8 mouse cellular contexts compared by ENCODE assay signal in genomic region chr3:109124091-109124490, GRCm38 (mm10). TPM values are rescaled to one million over a fixed set of nuclear protein-coding genes. Genes with fewer than 3 reads are reported as not detected.
DNase-seq lines count a peak whose midpoint lies in the region; ATAC-seq and TF ChIP-seq lines count a peak whose summit lies in the region.

No protein-coding gene starts in this region.

- H3K4me3 ChIP-seq in midbrain, embryonic 11.5 days (ENCODE audit: low read depth, low read length): peak overlapping the region; percentile 71; the same call in 1 of the 2 replicates
- H3K4me3 ChIP-seq in midbrain, postnatal 0 days (ENCODE audit: low read depth, low read length): no peak overlapping the region
- peak overlapping the region; percentile 77 for H3K4me3 ChIP-seq in forebrain, embryonic 12.5 days (replicated peaks)
- peak overlapping the region; percentile 85 for H3K4me3 ChIP-seq in limb, embryonic 13.5 days
- peak overlapping the region; percentile 85 for H3K4me3 ChIP-seq in stomach, postnatal 0 days (ENCODE audit: low read depth, low read length)

- no peak overlapping the region for H3K27ac ChIP-seq in midbrain, embryonic 11.5 days (ENCODE audit: low read depth, low read length)
- no peak overlapping the region for H3K27ac ChIP-seq in midbrain, postnatal 0 days (ENCODE audit: low read depth, low read length)
- no peak overlapping the region for H3K27ac ChIP-seq in forebrain, embryonic 12.5 days
- no peak overlapping the region for H3K27ac ChIP-seq in limb, embryonic 13.5 days
- H3K27ac ChIP-seq in stomach, postnatal 0 days (replicated peaks): peak overlapping the region; percentile 98

- no peaks in the 10 kb centered on the region for H3K36me3 ChIP-seq in midbrain, embryonic 11.5 days (ENCODE audit: control insufficient read depth, insufficient read depth, low read length)
- no peaks in the 10 kb centered on the region for H3K36me3 ChIP-seq in midbrain, postnatal 0 days (ENCODE audit: insufficient read depth, low read length)
- H3K36me3 ChIP-seq in forebrain, embryonic 12.5 days (replicated peaks): no peaks in the 10 kb centered on the region
- H3K36me3 ChIP-seq in limb, embryonic 13.5 days: peaks cover 13% of the 10 kb centered on the region
- no peaks in the 10 kb centered on the region for H3K36me3 ChIP-seq in stomach, postnatal 0 days (ENCODE audit: control insufficient read depth, insufficient read depth, low read length)

- no peak for TF ChIP-seq EP300 in stomach, postnatal 0 days (optimal IDR thresholded peaks at IDR 0.05)

- WGBS in midbrain, embryonic 11.5 days: 68% methylated on average over 4 of the region's 4 CpGs
- WGBS in midbrain, postnatal 0 days: 60% methylated on average over 4 of the region's 4 CpGs
- 62% methylated on average over 4 of the region's 4 CpGs for WGBS in forebrain, embryonic 12.5 days
- 31% methylated on average over 4 of the region's 4 CpGs for WGBS in limb, embryonic 13.5 days
- 33% methylated on average over 4 of the region's 4 CpGs for WGBS in stomach, postnatal 0 days

- H3K9me3 ChIP-seq in midbrain, embryonic 11.5 days (ENCODE audit: control insufficient read depth, low read length): no peaks in the 10 kb centered on the region
- H3K9me3 ChIP-seq in midbrain, postnatal 0 days (ENCODE audit: low read length): no peaks in the 10 kb centered on the region
- no peaks in the 10 kb centered on the region for H3K9me3 ChIP-seq in forebrain, embryonic 12.5 days
- no peaks in the 10 kb centered on the region; the same call in 1 of the 2 replicates for H3K9me3 ChIP-seq in limb, embryonic 13.5 days
- no peaks in the 10 kb centered on the region for H3K9me3 ChIP-seq in stomach, postnatal 0 days (ENCODE audit: control insufficient read depth, low read length)

- no peak for TF ChIP-seq CTCF in midbrain, postnatal 0 days (IDR thresholded peaks at IDR 0.05)
- no peak for TF ChIP-seq CTCF in stomach, postnatal 0 days (IDR thresholded peaks at IDR 0.05; ENCODE audit: low read depth)

- ATAC-seq in midbrain, embryonic 11.5 days (ENCODE audit: low FRiP score): no peak
- no peak for ATAC-seq in midbrain, postnatal 0 days (ENCODE audit: low FRiP score)
- ATAC-seq in forebrain, embryonic 12.5 days (ENCODE audit: low FRiP score): no peak
- ATAC-seq in limb, embryonic 13.5 days (ENCODE audit: low FRiP score, low read depth): no peak
- no peak for ATAC-seq in stomach, postnatal 0 days (ENCODE audit: low FRiP score, low TSS enrichment)

- H3K4me1 ChIP-seq in midbrain, embryonic 11.5 days (ENCODE audit: control insufficient read depth, insufficient read depth, low read length): peaks cover 11% of the 10 kb centered on the region
- 0 out of 2 replicates have a peak, but pooled peaks cover 6% of the 10 kb centered on the region for H3K4me1 ChIP-seq in midbrain, postnatal 0 days (ENCODE audit: insufficient read depth, low read length)
- H3K4me1 ChIP-seq in forebrain, embryonic 12.5 days: peaks cover 12% of the 10 kb centered on the region
- peaks cover 24% of the 10 kb centered on the region for H3K4me1 ChIP-seq in limb, embryonic 13.5 days
- H3K4me1 ChIP-seq in stomach, postnatal 0 days (replicated peaks; ENCODE audit: control insufficient read depth, insufficient read depth): peaks cover 4% of the 10 kb centered on the region; the same call in 1 of the 2 replicates

- intact Hi-C loops in left cerebral cortex, postnatal 4 days (cut with DNase I): no loop called here

- H3K4me2 ChIP-seq in midbrain, embryonic 11.5 days: peak overlapping the region; percentile 71
- H3K4me2 ChIP-seq in midbrain, postnatal 0 days (ENCODE audit: low read depth, low read length, poor library complexity, severe bottlenecking): no peak overlapping the region
- H3K4me2 ChIP-seq in forebrain, embryonic 12.5 days: peak overlapping the region; percentile 77
- peak overlapping the region; percentile 80 for H3K4me2 ChIP-seq in limb, embryonic 13.5 days (replicated peaks)
- H3K4me2 ChIP-seq in stomach, postnatal 0 days (replicated peaks; ENCODE audit: low read depth): peak overlapping the region; percentile 80

- DNase-seq in midbrain, embryonic 11.5 days (ENCODE audit: low spot score, missing footprints): no peak
- no peak for DNase-seq in midbrain, postnatal 0 days (ENCODE audit: low spot score)
- no peak for DNase-seq in stomach, postnatal 0 days (ENCODE audit: low spot score)
- DNase-seq in left cerebral cortex, postnatal 4 days: no peak
- no peak for DNase-seq in kidney, postnatal 25 days
- DNase-seq in kidney, adult 11 months: no peak

- peak overlapping the region; percentile 98; the same call in 1 of the 2 replicates for H3K9ac ChIP-seq in midbrain, embryonic 11.5 days (ENCODE audit: low read length)
- H3K9ac ChIP-seq in midbrain, postnatal 0 days (replicated peaks; ENCODE audit: low read length, poor library complexity, severe bottlenecking): no peak overlapping the region
- H3K9ac ChIP-seq in forebrain, embryonic 12.5 days: no peak overlapping the region
- peak overlapping the region; percentile 95 for H3K9ac ChIP-seq in limb, embryonic 13.5 days
- H3K9ac ChIP-seq in stomach, postnatal 0 days (ENCODE audit: low read length): no peak overlapping the region

- no peaks in the 10 kb centered on the region; the same call in 1 of the 2 replicates for H3K27me3 ChIP-seq in midbrain, embryonic 11.5 days (ENCODE audit: control insufficient read depth, insufficient read depth, low read length)
- no peaks in the 10 kb centered on the region for H3K27me3 ChIP-seq in midbrain, postnatal 0 days (ENCODE audit: insufficient read depth, low read length)
- peaks cover 4% of the 10 kb centered on the region; the same call in 1 of the 2 replicates for H3K27me3 ChIP-seq in forebrain, embryonic 12.5 days
- no peaks in the 10 kb centered on the region for H3K27me3 ChIP-seq in limb, embryonic 13.5 days
- no peaks in the 10 kb centered on the region for H3K27me3 ChIP-seq in stomach, postnatal 0 days (ENCODE audit: control insufficient read depth, insufficient read depth, low read length)

RNA-seq across cellular contexts. Expression of gene Slc25a24, which starts 1.1 kb away (rescaled TPM):
- 32.1 and 38.7 TPM in 2 replicates for polyA plus RNA-seq in midbrain, embryonic 11.5 days (2014; fragmentation: Nextera tagmentation; extraction: Ambion mirVana)
- 2.9 and 6.0 TPM in 2 replicates for total RNA-seq in midbrain, postnatal 0 days (2014; rRNA removed)
- 2.8 and 2.9 TPM in 2 replicates for polyA plus RNA-seq in midbrain, postnatal 0 days (2015; fragmentation: Nextera tagmentation; extraction: Ambion mirVana)
- 17.1 and 21.5 TPM in 2 replicates for polyA plus RNA-seq in forebrain, embryonic 12.5 days (2016; fragmentation: Nextera tagmentation; extraction: Ambion mirVana)
- 45.0 and 51.0 TPM in 2 replicates for polyA plus RNA-seq in limb, embryonic 13.5 days (2015; fragmentation: Nextera tagmentation; extraction: Ambion mirVana)
- polyA plus RNA-seq in stomach, postnatal 0 days (2015; fragmentation: Nextera tagmentation; extraction: Ambion mirVana): 22.4 and 24.0 TPM in 2 replicates
- 1 to 10 TPM; 2.9 to 4.6 TPM for total RNA-seq in left cerebral cortex, postnatal 4 days (2021)

RNA-seq across cellular contexts. Expression of gene Slc25a54, which starts 43.8 kb away (rescaled TPM):
- not detected in 2 replicates for polyA plus RNA-seq in midbrain, embryonic 11.5 days (2014; fragmentation: Nextera tagmentation; extraction: Ambion mirVana)
- total RNA-seq in midbrain, postnatal 0 days (2014; rRNA removed): not detected in 2 replicates
- 0.12 TPM in 1 of 2 replicates, not detected in the other for polyA plus RNA-seq in midbrain, postnatal 0 days (2015; fragmentation: Nextera tagmentation; extraction: Ambion mirVana)
- 0.11 TPM in 1 of 2 replicates, not detected in the other for polyA plus RNA-seq in forebrain, embryonic 12.5 days (2016; fragmentation: Nextera tagmentation; extraction: Ambion mirVana)
- polyA plus RNA-seq in limb, embryonic 13.5 days (2015; fragmentation: Nextera tagmentation; extraction: Ambion mirVana): not detected in 2 replicates
- not detected in 2 replicates for polyA plus RNA-seq in stomach, postnatal 0 days (2015; fragmentation: Nextera tagmentation; extraction: Ambion mirVana)
- total RNA-seq in left cerebral cortex, postnatal 4 days (2021): not detected

Comparison
In these comparisons a context has a peak if more than half of its experiments do, and no peak if none do; other contexts are left out.
1. H3K9ac ChIP-seq: peak in midbrain, embryonic 11.5 days (single experiment) and limb, embryonic 13.5 days (single experiment); none in midbrain, postnatal 0 days (single experiment), forebrain, embryonic 12.5 days (single experiment) and stomach, postnatal 0 days (single experiment).